Mouse (Mus musculus) spleen, adult 18-20 months (tissue): Measurements from ENCODE around the gene Zfp334.

Source experiments
- DNase-seq, 2 experiments: peaks; one replicate each; pipeline ENCODE4 v3.0.0; 2022; ENCODE audit warnings: mixed read lengths in 2 of 2

Gene Zfp334

DNA sequence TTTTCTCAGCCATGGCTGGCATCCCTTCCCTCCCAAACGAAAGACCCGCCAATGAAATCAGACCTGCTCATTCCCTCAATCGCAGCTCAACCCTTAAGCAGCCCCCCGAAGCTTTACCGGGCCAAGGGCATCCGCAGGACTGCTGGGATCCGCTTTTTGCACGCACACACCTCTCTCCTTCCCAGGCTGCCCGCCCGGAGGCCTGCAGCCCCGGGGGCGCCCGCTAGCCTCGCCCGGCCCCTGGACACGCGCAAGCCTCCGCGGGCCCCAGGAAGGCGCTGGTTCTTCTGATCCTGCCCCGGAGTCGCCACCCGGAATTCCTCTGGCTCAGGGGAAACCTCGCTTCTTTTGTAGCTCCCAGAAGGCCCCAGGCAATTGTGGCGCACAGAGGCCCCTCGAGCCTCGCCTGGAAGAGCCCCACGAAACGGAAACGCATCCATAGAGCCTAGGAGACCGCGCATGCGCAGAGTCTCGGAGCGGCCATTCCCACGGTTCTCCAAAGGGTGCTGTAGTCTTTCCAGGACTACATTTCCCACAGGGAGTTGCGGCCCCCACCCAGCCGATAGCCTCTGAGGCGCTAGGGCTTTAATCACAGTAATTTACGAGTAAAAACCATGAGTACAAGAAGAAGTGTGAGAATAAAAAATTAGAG is at the start of gene Zfp334:
Zfp334 (minus strand) TSS at position 416 of the 652 bp plus-strand sequence.
- DNase-seq, result peak; percentile 27 to 40

DNA sequence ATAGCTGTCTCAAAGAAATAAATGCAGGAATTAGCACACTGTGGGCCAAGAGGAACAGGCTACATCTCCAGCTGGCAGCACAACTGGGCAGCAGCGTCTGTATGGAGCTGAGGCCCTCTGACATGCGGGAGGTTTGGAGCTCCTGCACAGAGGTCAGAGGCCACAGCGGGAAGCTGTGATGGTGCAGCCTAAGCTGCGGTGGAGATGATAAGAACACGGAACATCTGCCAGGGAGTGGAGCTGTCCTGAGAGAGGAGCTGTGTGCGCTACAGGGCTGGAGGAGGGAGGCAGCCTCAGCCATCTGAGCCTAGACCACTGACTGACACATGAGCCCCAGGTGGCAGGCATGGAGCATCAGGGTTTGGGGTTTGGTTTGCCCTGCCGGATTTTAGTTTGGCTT is 40.6 kb upstream of the Zfp334 start:
- no peak for DNase-seq

DNA sequence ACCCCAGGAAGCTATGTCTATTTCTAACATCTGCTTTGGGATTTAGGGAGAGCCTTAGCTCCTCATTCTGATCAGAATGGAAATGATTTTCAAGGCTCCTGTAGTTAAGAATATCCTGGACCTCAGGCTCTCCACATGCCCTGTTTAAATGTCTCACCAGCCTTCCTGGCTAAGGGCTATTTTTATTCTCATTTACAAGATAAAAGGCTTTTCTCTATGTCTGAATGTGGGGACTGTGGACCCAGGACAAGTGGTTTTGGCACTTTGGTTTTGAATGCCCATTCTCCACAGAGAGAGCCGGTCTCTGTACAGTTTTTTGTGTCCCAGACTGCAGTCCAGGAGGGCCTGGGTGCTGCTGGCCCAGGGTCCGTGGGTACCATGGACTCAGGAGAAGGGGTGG is 32.1 kb upstream of the Zfp334 start:
- DNase-seq, result no peak

DNA sequence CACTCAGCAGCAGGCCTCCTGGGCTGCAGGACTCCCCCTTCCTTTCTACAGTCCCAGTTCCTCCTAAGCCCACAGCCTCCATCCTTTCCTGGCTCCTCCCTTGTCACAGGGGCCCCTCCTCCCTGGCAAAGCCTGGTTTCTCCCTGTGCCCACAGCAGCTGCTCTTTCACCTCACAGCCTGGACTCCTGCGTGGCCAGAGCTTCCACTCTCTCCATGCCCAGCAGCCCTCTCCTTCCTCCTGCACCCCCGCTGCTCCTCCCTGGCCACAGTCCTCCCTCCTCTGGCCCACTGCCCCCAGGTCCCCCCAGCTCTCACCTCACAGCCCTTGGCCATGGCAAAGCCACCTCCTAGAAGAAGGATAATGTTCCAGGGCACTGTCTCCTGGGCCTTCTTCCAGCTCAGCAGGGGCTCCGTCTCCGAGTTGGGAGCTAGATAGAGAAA is 31.6 kb upstream of the Zfp334 start:
- no peak for DNase-seq

DNA sequence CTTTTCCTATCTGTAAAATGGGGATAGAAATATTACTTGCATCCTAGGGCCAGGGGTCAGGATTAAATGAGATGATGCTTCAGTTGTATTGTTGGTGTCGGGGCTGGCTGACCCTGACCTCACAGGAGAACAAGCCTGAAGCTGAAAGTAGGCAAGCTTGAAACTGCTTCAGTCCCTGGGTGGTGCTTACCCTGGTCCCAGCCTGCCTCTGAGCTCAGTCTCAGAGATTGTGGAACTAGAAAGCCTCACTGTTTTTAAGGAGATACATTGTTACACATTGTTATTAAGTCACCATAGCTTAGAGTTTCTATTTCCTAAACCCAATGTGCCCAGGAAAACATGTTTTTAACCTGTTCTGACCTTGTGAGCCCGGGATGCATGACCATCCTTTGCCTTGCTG is 30.5 kb upstream of the Zfp334 start:
- DNase-seq, result no peak

DNA sequence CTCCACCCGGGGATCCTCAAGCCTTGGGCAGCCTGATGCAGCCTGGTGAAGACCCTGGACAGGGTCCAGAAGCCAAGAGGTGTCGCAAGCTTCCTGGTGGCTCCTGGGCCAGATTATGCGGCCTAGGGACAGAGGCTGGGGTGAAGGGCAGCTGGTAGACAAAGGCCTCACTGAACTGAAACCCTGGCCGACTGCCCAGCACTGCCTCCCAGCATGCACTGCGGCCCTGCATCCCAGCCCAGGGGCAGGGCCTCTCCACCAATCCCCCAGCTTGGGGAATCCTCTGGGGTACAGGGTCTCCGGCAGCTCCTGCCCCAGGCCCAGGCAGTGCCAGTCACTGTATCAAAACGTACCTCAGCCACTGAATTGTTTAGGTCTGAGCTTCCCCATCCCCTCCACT is 29.2 kb upstream of the Zfp334 start:
- no peak for DNase-seq

DNA sequence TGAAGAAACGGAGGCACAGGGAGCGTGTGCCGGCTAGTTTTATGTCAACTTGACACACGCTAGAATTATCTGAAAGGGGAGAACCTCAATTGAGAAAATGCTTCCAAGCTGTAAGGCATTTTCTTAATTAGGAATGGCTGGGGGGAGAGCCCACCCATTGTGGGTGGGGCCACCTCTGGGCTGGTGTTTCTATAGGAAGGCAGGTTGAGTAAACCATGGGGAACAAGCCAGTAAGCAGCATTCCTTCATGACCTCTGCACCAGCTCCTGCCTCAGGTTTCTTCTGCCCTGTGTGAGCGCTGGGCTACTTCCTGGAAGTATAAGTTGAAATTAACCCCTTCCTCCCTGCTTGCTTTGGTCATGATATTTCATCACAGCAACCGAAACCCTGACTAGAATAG is 27.7 kb upstream of the Zfp334 start:
- no peak for DNase-seq

DNA sequence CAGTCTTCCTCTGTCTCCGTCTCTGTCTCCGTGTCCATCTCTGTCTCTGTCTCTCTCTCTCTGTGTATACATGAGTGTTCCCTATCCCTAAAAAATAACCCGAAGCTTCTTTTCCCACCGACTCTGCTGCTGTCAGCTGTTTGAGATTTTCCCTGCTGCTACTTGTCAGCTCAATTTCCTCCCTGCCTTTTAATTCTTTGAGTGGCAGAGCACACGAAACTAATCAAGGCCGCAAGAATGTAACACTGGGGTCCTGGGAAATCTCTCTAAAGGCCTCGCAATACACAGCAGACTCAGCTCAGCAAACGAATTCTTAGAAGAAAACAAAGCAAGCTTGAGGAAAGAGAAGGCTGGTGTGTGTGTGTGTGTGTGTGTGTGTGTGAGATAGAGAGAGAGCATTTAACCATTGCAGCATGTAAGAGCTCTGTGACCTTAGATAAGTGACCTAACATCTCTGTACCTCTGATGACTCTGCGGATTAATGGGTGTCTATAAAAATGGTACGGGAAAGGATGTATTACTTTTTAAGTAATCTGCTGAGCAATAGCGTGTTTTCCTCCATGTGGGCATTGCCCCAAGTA is 27.2 kb upstream of the Zfp334 start:
- DNase-seq, result no peak

DNA sequence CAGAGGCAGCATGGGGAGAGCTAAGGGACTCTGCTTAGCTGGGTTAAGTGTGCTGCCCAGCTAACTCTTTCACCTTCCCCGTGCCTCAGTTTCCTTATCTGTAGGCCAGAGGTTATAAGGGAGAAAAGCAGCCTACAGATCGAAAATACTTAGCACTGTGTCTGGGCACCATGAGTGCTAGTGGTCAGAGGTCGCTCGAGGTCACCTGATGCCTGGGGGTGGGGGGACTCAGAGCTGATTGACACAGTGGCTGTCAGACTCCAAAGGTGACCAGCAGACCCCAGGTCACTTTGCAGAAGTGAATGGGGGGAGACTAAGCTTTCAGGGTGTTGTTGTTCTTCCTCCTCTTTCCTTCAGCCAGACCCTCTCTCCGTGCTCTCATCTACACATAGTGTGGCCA is 26.3 kb upstream of the Zfp334 start:
- DNase-seq, result no peak

DNA sequence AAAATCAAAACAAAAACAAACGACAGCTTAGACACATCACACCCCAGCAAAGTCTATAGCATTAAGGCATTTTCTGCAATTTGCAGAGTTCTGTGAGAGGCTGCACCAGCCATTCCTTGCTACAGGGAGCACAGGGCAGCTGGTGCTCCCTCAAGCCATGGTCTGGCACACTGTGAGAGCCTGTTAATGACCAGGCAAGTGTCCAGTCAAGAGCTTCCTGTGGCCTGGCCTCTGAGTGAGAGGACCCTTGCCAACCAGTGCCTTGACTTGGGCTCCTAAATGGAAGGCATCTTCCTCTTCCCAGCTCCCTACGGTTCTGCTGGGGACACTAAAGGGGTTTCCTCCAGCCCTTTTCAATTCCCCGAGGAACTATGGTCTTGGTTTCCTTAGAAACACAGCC is 25.8 kb upstream of the Zfp334 start:
- no peak for DNase-seq

DNA sequence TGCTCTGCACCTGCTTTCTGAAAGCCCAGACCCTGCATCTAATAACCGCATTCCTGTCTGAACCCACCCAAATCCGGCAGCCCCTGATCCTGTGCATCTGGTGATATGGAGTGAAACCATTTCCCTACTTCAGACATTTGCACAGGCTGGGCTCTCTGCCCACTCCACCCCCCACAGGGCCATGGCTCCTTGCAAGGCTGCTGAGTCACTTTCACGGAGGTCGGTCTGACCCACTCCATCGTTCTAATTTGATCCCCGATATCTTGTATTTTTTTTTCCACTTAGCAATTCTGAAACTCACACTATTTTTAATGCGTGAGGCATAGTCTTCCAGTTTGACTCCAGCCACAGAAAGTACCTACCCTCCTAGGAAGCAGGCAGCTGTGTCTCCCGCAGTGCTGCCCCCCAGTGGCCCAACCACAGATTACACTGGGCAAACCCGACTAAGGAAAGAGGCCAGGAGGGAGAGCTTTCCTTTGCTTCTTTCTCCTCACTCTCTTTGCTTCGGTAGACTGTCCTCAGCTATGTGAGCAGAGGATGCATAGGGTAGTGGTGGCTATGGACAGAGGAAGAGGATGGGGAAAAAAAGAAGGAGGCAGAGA is 19.7 kb upstream of the Zfp334 start:
- peak; percentile 31 to 72 for DNase-seq

DNA sequence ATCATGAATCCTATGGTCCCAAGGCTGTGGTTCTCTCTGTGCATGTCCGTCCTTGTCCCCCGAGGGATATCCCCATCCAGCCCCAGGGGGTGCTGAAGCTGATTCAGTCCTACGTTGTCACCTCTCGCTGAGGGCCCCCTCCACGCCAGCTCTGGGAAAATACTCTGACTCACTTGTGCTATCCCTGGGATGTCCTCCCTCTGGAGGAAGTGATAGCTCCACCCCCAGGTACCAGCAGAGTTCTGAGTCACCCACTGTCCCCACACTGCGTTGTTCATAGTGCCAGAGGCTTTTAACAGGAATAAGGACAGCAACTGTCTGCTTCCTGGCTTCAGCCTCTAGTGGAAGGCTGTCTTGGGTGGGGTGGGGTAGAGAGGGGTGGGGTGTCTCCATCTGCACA is 17.3 kb upstream of the Zfp334 start:
- DNase-seq, result no peak

DNA sequence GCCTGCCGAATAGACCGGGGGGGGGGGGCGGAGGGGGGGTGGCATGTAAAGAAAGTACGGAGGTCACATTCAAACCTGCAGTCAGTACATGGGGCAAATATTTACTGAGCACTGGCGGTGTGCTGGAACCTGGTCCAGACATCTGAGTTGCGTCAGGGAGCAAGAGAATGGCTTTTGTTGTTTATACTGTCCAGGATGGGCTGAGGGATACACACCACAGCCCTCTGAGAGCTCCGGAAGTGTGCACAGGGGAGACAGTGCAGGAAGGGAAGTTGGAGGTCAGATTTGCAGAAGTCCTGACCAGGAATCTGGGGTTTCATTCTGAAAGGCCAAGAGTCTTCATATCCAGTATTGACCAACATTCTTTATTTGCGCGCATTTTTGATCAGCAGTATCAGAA is 16.9 kb upstream of the Zfp334 start:
- no peak for DNase-seq

DNA sequence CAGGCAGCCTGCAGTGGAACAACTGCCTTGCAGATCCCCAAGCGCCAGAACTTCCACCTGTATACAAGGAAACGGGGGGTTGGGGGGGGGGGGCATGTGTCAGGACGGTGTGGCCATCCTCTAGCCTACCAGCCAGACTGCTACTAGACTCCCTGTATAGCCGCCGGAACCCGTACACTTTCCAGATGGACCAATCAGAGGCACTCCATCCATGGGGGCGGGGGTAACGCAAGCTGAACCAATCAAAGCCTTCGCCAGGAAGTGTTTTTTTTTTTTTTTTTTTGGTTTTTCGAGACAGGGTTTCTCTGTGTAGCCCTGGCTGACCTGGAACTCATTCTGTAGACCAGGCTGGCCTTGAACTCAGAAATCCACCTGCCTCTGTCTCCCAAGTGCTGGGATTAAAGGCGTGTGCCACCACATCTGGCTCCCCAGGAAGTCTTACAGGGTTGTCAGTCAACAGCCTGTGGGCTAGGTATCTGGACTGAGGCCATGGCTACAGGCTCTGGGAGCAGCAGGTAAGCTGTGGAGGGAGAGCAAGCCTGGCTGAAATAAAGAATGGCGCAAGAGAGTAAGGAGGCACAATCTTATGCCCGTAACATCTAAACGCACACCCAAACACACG is 10.2 kb upstream of the Zfp334 start:
- DNase-seq, result no peak

DNA sequence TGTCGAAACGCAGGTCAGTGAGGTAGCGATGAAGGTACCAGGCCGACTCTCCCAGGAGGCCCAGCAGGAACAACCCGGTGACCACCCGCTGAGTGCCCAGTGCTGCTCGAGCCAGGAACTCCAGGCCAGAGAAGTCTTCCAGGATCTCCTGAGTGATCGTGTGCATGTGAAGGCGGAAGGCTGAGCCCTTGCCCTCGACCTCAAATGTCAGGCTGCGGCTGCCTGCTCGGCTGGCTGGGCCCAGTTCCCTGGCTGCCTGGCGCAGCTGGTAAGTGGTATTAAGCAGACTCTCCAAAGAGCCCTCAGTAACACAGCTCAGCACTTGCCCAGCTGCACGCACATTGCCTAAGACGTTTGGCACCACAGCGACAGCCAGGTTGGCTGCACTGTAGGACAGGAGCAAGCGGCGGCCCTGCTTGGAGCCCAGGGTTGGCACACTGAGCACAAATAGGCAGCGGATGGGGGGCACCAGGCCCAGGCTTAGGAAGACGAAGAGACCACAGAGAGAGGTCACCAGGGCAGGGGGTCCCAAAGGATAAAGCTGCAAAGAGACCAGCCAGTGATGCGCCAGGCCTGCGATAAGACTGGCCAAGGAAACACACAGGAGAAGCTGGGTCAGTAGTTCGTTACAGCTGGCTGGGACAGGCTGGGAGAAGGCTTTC is 9.6 kb upstream of the Zfp334 start:
- no peak for DNase-seq

DNA sequence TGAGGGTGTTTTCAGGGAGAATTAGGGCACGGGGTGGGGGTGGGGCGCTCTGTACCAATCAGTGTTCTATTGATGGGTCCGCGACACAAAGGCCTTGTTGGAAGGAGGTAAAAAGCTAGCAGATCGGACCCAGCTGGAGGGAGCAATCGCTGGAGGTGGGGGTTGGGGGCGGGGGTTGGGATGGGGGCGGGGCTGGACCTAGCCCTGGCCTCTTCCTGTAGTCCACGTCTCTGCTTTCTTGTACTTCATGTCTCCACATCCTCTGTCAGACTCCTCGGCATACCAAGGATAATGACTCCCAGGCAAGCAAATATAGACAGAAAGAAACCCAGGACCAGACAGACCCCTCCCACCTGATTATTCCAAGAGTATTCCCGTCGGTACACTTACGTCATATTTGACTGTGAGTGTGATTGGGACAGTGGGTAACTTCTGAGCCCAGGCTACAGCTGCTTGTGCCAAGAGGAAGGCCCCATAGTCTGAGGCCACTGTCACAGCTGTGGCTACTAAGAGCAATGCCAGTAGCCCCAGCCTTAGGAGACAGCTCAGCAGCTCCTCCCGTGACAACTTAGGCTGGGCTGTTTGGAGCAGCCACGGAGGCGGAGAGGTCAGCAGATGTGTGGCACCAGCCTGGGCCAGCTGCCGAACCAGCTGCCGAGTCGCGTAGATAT is 8.9 kb upstream of the Zfp334 start:
- DNase-seq, result no peak

DNA sequence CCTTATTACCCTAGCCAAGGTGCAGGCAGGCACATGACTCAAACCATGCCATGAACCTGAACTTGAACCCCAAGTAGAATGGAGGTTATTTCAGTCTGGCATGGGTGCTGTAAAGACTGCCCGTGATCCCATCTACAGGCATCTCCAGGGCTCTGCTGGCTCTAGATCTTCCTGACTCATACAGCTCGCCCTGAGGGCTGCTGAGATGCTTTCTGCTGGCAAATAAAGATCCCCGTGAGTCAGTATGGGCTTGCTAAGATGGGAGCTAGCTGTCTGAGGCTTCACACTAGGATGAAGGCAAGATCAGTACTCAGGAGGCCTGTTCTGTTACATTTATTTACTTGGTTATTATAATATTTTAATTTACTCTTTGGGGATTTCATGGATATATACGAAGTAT is 4.1 kb upstream of the Zfp334 start:
- no peak for DNase-seq

DNA sequence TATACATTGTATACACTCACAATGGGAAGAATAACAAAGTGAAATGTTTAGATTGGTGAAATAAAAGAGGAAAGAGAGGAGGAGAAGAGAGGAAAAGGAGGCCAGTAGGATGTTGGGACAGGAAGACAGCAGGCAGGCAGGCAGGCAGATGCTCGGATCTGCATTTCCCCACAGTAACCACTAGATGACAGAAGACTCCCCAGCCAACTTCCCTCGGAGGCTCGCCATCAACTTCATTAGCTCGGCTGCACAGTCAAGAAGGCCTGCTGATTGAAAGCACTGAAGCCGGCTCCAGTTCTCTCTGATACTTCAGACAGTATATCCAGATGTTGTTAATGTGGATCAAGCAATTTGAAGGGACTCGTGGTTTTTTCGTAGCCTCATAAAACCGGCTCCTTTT is 3.5 kb upstream of the Zfp334 start:
- peak in 1 of 2 experiments; percentile 22 for DNase-seq

DNA sequence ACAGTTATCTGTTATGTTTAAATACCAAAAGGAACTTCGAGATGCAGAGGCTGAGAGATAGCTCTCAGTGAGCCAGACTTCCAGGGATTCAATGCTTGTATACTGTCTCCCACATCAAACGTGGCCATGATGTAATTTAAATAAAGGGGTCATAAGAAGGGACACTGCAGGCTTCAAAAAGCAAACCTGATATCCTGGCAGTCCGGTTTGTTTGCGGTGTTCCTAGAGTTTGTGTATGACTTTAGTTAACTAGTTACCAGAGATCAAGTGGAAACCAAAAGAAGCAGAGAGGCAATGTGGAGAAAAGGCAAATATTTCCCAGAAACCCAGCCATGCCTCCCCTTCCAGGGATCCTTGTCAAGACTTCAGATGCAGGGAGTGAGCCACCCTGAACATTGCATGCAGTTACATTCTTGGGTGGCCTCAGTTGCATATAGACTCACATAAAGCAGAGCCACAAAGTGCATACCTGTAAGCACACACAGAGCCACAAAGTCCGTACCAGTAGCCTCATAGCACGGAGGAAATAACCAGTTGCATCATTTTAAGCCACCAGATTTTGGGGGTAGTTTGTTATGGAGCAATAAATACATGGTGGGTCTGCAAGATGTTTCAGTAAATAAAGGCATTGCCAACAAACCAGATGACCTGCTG is 1.4 kb upstream of the Zfp334 start:
- no peak for DNase-seq

DNA sequence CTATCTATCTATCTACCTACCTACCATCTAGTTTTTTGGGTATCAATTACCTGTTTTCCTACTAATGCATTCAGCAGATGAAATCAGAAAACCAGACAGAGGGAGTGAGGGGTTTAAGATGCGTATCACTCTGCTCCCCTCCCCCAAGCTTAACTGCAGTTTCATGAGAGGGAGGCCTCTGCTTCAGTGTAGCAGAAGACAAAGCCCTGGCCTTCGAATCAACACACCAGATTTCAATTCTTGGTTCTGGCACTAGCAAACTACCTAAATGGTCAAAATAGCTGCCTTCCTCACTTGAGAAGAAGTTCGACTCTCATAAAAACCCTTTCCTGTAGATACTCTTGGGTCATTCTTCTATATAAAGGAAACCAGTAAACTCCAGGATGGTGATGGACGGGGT is 689 bp downstream of the Zfp334 start:
- no peak for DNase-seq

DNA sequence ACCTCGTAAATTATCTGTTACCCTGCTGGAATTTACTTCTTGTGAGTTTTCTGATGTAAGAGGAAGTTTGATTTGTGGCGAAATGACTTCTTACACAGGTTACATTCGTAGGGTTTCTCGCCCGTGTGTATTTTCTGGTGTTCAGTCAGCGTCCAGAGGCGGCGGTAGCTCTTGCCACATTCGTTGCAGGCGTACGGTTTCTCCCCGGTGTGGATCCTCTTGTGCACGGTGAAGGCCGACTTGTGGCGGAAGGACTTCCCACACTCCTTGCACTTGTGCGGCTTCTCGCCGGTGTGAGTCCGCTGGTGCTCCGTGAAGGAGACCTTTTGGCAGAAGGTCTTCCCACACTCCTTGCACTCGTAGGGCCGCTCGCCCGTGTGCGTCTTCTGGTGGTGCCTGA is 8.0 kb downstream of the Zfp334 start:
- DNase-seq, result no peak

DNA sequence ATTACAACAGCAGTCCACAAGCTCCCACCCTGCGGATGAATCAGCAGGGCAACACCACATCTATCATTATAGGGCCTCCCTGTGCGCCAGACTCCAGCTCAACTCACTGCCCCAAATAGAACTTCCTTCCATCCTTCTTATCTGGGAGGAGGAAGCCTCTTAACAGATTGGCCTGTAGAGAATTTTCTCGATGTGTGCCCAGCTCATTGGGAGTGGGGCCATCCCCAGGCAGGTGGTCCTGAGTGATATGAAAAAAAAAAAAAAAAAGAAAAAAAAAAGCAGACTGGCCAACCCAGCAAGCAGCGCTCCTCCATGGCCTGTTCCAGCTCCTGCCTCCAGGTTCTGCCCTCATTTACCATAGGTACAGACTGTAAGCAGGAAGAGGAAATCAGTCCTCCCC is 12.1 kb downstream of the Zfp334 start:
- DNase-seq, result no peak

DNA sequence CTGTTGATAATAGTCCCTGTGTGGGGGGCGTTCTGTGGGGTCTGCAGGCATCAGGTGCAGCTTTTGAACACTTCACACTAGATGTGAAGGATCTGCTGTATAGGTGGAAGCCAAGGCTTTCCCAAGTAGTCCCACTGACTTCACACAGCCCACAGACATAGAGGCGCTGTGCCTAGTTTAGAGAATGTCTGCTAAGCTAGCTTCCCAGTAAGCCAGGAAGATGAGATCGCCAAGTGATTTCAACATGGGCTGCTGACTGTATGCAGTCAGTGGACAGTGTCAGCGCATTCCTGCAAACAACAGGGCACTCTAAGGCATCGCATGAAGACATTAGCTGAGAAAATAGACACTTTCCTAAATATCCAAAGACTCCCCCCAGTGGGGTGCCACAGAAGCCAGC is 12.6 kb downstream of the Zfp334 start:
- DNase-seq, result no peak
